Mouse (Mus musculus): ENCODE results near the gene Vti1b. TPM values are rescaled to one million over a fixed set of nuclear protein-coding genes. Genes with fewer than 3 reads are reported as not detected.

Gene Vti1b
- polyA plus RNA-seq (2015; fragmentation: Illumina TruSeq; extraction: RNeasy Lipid Tissue Mini Kit (QIAGEN cat#74804); ENCODE audit: insufficient read depth, low replicate concordance), result 107 TPM

GRCm38 (mm10) chr12:79172019-79172941, at the start of gene Vti1b:
Vti1b (minus strand) TSS chr12:79172667.

GRCm38 (mm10) chr12:79208703-79209464, 36.4 kb upstream of the Vti1b start, which contains the start of gene Rdh12:
Rdh12 (plus strand) TSS chr12:79208914.

GRCm38 (mm10) chr12:79192193-79192592, 19.7 kb upstream of the Vti1b start, which contains the start of gene Rdh11:
Rdh11 (minus strand) TSS chr12:79192293.

GRCm38 (mm10) chr12:79130299-79131177, 41.9 kb downstream of the Vti1b start, which contains the start of gene Arg2:
Arg2 (plus strand) TSS chr12:79130777.

Other genes with a start within 250 kb of the Vti1b start
- 79.8 TPM for gene Tmem229b, start 165.0 kb downstream of the Vti1b start, polyA plus RNA-seq (2015; fragmentation: Illumina TruSeq; extraction: RNeasy Lipid Tissue Mini Kit (QIAGEN cat#74804); ENCODE audit: insufficient read depth, low replicate concordance)
- gene Plekhh1, start 143.5 kb downstream of the Vti1b start, polyA plus RNA-seq (2015; fragmentation: Illumina TruSeq; extraction: RNeasy Lipid Tissue Mini Kit (QIAGEN cat#74804); ENCODE audit: insufficient read depth, low replicate concordance), result 0.30 TPM
- 21.9 TPM for gene Pigh, start 83.0 kb downstream of the Vti1b start, polyA plus RNA-seq (2015; fragmentation: Illumina TruSeq; extraction: RNeasy Lipid Tissue Mini Kit (QIAGEN cat#74804); ENCODE audit: insufficient read depth, low replicate concordance)
- 2.6 TPM for gene Arg2, start 41.9 kb downstream of the Vti1b start, polyA plus RNA-seq (2015; fragmentation: Illumina TruSeq; extraction: RNeasy Lipid Tissue Mini Kit (QIAGEN cat#74804); ENCODE audit: insufficient read depth, low replicate concordance)
- 18.4 TPM for gene Rdh11, start 19.6 kb upstream of the Vti1b start, polyA plus RNA-seq (2015; fragmentation: Illumina TruSeq; extraction: RNeasy Lipid Tissue Mini Kit (QIAGEN cat#74804); ENCODE audit: insufficient read depth, low replicate concordance)
- gene Rdh12, start 36.2 kb upstream of the Vti1b start, polyA plus RNA-seq (2015; fragmentation: Illumina TruSeq; extraction: RNeasy Lipid Tissue Mini Kit (QIAGEN cat#74804); ENCODE audit: insufficient read depth, low replicate concordance), result 24.4 TPM
- 43.6 TPM for gene Zfyve26, start 123.6 kb upstream of the Vti1b start, polyA plus RNA-seq (2015; fragmentation: Illumina TruSeq; extraction: RNeasy Lipid Tissue Mini Kit (QIAGEN cat#74804); ENCODE audit: insufficient read depth, low replicate concordance)
- 2.1 TPM for gene Rad51b, start 124.6 kb upstream of the Vti1b start, polyA plus RNA-seq (2015; fragmentation: Illumina TruSeq; extraction: RNeasy Lipid Tissue Mini Kit (QIAGEN cat#74804); ENCODE audit: insufficient read depth, low replicate concordance)